Mouse (Mus musculus) neural tube, embryonic 14.5 days (tissue): ENCODE measurements around the gene Clstn1. TPM values are rescaled to one million over a fixed set of nuclear protein-coding genes. Genes with fewer than 3 reads are reported as not detected.
A peak's percentile ranks its signal among the peaks of the same experiment; 100 is the strongest.
"Not testable (repeated sequence)": the region's sequence is repeated elsewhere in the genome, so short reads cannot be mapped to it uniquely, and the experiment has no call there.

Source experiments
- ATAC-seq: fragments of 200-750 bp; cut with Nextera tagmentation; 2 replicates; pipeline ENCODE4 v1.8.0; 2017; ENCODE audit warnings: low read depth, mild to moderate bottlenecking, moderate TSS enrichment, moderate library complexity
- H3K27ac ChIP-seq: fragments of 300-500 bp; sonication (generic); 2 replicates; pipeline ENCODE4 v1.5.1; 2014; ENCODE audit warnings: low read depth, mild to moderate bottlenecking, control low read depth, low read length, moderate library complexity, mixed read lengths
- H3K27me3 ChIP-seq: fragments of 300-500 bp; sonication (generic); 2 replicates; pipeline ENCODE4 v1.6.1; 2014; ENCODE audit warnings: low read length; ENCODE audit not compliant: control insufficient read depth, insufficient read depth
- H3K36me3 ChIP-seq: fragments of 300-500 bp; sonication (generic); 2 replicates; pipeline ENCODE4 v1.6.1; 2014; ENCODE audit warnings: low read length, mixed read lengths; ENCODE audit not compliant: control insufficient read depth, insufficient read depth
- H3K4me1 ChIP-seq: fragments of 300-500 bp; sonication (generic); 2 replicates; pipeline ENCODE4 v1.6.1; 2014; ENCODE audit warnings: low read length; ENCODE audit not compliant: control insufficient read depth, insufficient read depth
- H3K4me2 ChIP-seq: fragments of 300-500 bp; sonication (generic); 2 replicates; pipeline ENCODE4 v1.6.1; 2014; ENCODE audit warnings: mild to moderate bottlenecking, low read depth, low read length, control low read depth
- H3K4me3 ChIP-seq: fragments of 300-500 bp; sonication (generic); 2 replicates; pipeline ENCODE4 v1.5.1; 2014; ENCODE audit warnings: low read depth, low read length, control low read depth, mixed read lengths
- H3K9ac ChIP-seq: fragments of 300-500 bp; sonication (generic); replicated peaks from 2 replicates; pipeline ENCODE4 v1.6.1; 2014; ENCODE audit warnings: low read depth, mild to moderate bottlenecking, control low read depth, low read length, mixed read lengths
- H3K9me3 ChIP-seq: fragments of 300-500 bp; sonication (generic); 2 replicates; pipeline ENCODE4 v1.6.1; 2016; ENCODE audit warnings: low read length; ENCODE audit not compliant: control insufficient read depth
- WGBS: fragments of 180-500 bp; shearing (Covaris S2); extraction: QIAGEN DNeasy Blood & Tissue Kit; methylation state at CpG from one replicate; pipeline ENCODE4 v1.1.7; 2014; 5-methylcytosine and 5-hydroxymethylcytosine counted together
- polyA plus RNA-seq: library from polyadenylated mRNA; unstranded; fragments of >200 nt; fragmentation: Nextera tagmentation; extraction: Ambion mirVana; gene quantifications from 2 replicates; pipeline ENCODE4 v1.2.1, GENCODE M21; 2014

Gene Clstn1
- polyA plus RNA-seq, 1 experiment from 2014 or later = 107 TPM

DNA sequence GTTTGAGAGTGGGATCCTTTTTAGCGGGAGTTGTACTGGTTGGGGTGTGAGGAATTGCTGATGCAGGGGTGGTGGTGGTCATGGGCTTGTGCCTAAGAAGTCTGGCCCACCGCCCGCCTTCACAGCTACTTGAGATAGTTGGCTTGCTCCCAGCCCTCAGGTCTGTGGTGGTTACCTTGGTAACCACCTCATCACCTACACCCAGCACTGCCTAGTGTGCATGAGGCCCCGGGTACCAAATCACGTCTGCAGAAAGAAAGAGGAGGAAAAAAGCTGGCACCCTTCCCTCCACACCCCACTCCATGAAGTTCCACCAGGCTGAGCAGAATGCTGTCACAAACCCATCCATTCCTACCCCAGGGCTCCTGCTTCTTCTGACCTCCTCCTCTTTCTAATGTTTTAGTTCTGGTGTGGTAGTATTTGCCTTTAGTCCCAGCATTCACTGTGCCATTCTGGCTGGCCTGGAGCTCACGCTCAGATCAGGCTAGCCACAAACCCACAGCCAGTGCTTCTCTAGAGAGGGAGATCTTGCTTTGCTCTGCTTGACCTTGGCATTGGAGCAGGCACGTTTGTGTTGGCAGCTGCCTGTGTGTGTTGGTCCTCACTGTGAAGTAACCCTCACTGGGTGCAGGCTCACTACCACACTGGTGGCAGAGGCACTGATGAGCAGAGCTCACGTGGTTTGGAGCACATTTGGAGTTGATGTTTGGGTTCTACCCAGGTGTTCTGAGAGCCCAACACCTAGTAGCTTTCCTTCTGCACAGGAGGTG lies 23.2 kb downstream of the Clstn1 start:
- Histone ChIP-seq H3K4me1 (peaks cover 25% of the 10 kb centered on the region; the same call in 1 of the 2 replicates), H3K9ac (no peak overlapping the region), H3K4me2 (no peak overlapping the region), H3K36me3 (no peaks in the 10 kb centered on the region), H3K27ac (no peak overlapping the region), H3K27me3 (no peaks in the 10 kb centered on the region), H3K9me3 (0 out of 2 replicates have a peak, but pooled peaks cover 2% of the 10 kb centered on the region), H3K4me3 (no peak overlapping the region)
- 58% methylated on average over 8 of the region's 8 CpGs for WGBS
- ATAC-seq = 0 out of 2 replicates have a peak, but pooled peaks have one; percentile 36

DNA sequence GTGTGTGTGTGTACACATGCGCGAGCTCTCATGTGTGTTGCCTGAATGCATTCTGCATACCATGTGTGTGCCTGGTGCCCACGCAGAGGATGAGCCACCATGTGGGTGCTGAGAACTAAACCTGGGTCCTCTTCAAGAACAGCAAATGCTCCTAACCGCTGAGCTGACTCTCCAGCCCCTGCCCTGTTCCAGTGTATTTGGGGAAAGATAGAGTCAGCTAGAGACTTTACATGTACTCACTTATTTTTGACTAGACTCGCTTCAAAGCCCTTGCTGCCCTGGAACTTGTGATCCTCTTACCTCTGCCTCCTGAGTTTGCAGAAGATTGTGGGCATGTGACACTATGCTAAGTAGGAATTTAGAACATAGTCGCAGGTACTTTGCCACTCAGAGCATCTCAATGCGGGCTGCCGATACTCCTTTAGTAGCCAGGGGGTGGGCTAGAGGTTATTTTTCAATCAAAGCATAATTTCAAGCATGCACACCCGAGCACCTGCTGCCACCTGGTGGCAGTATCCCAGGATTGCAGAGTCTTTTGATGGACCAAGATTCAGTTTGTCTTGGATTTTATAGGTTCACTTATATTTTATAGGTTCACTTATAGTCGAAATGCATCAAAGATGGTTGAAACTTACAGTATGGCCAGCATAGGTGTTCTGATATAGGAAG lies 25.2 kb downstream of the Clstn1 start:
- WGBS = 51% methylated on average over 10 of the region's 10 CpGs
- Histone ChIP-seq H3K4me2 (no peak overlapping the region), H3K4me3 (no peak overlapping the region), H3K27me3 (no peaks in the 10 kb centered on the region), H3K9ac (no peak overlapping the region), H3K9me3 (0 out of 2 replicates have a peak, but pooled peaks cover 2% of the 10 kb centered on the region), H3K36me3 (peaks cover 3% of the 10 kb centered on the region; the same call in 1 of the 2 replicates), H3K27ac (no peak overlapping the region), H3K4me1 (peaks cover 18% of the 10 kb centered on the region; the same call in 1 of the 2 replicates)
- no peak for ATAC-seq

DNA sequence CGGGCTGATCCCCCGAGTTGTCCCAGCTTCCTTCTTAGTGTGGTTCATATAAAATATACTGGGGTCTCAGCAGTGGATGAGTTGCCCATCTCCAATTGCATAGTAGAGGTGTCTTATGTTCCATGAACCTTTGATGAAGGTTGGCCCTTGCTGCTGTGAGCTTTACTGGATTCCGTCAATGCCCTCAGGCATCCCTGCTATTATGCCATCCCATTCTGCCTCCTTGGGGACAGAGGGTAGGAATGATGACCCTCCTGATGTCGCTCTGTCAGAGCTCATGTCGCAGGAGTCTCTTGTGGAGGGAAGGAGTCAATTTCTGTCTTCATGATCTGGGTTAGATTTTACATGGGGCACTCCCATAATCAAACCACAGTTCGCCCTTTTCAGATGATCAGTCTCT lies 27.2 kb downstream of the Clstn1 start:
- H3K4me2 ChIP-seq, H3K9ac ChIP-seq, H3K9me3 ChIP-seq, ATAC-seq, H3K36me3 ChIP-seq, H3K27me3 ChIP-seq, H3K4me3 ChIP-seq, H3K4me1 ChIP-seq, H3K27ac ChIP-seq: not testable (repeated sequence)
- 63% methylated on average over 6 of the region's 6 CpGs for WGBS

DNA sequence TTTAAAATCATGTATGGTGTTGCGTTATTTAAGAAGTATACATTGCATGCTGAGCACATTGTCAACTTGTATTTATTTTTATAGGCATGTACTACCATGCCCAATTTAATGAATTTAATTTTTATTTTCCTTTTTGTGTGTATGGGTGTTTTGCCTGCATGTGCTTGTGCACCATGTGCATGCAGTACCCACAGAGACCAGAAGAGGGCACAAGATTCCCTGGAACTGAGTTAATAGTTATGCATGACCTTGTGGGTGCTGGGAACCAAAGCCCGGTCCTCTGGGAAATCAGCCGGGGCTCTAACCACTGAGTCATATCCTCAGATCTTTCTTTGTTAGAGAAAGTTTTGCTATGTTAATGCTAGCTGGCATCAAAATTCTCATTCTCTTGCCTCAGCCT lies 28.6 kb downstream of the Clstn1 start:
- H3K36me3 ChIP-seq = peaks cover 3% of the 10 kb centered on the region; the same call in 1 of the 2 replicates
- WGBS = 100% methylated on average over 3 of the region's 3 CpGs
- H3K4me2 ChIP-seq = no peak overlapping the region
- H3K4me1 ChIP-seq = no peaks in the 10 kb centered on the region
- no peak overlapping the region for H3K27ac ChIP-seq
- ATAC-seq = no peak
- no peak overlapping the region for H3K4me3 ChIP-seq
- H3K9ac ChIP-seq = no peak overlapping the region
- H3K27me3 ChIP-seq = no peaks in the 10 kb centered on the region
- 0 out of 2 replicates have a peak, but pooled peaks cover 2% of the 10 kb centered on the region for H3K9me3 ChIP-seq

DNA sequence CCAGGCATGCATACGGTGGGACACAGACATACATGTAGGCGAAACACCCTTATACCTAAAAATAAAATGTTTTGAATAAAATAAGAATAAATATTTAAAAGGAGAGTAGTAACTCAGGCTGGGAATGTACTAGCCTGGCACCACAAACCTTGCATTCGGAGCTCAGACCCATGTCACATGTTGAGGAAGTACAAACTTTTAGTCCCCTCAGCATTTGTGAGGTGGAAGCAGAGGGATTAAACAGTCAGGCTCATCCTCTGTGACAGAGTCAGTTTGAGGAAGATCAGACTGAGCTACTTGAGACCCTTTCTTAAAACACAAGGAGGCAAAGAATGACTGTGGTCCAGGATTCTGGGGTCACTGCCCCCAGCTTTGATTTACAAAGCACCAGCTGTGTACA lies 30.7 kb downstream of the Clstn1 start:
- not testable (repeated sequence) for H3K4me2 ChIP-seq, H3K4me3 ChIP-seq, ATAC-seq, H3K4me1 ChIP-seq, H3K9me3 ChIP-seq, H3K9ac ChIP-seq, H3K36me3 ChIP-seq, H3K27ac ChIP-seq, H3K27me3 ChIP-seq
- 94% methylated on average over 3 of the region's 3 CpGs for WGBS

DNA sequence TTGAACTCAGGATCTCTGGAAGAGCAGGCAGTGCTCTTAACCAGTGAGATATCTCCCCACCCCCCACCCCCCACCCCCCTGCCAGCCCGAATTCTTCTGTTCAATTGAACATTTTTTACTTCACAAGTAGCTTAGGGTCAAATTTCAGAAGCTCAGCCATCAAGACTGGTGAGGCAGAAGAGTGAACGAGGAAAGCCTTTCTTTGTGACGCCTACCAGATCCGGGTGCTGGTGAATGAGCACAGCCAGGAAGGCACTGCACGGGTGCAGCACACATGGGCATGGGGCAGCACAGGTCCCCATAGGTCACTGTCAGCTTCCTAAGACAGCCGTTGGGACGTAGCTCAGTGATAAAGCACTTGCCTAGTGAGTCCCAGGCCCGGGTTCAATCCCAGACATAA lies 33.7 kb downstream of the Clstn1 start:
- Histone ChIP-seq H3K27me3 (no peaks in the 10 kb centered on the region), H3K36me3 (peaks cover 3% of the 10 kb centered on the region; the same call in 1 of the 2 replicates), H3K4me3 (no peak overlapping the region), H3K4me2 (no peak overlapping the region), H3K4me1 (no peaks in the 10 kb centered on the region), H3K9me3 (no peaks in the 10 kb centered on the region), H3K27ac (no peak overlapping the region), H3K9ac (no peak overlapping the region)
- WGBS = 30% methylated on average over 8 of the region's 8 CpGs
- ATAC-seq = no peak

DNA sequence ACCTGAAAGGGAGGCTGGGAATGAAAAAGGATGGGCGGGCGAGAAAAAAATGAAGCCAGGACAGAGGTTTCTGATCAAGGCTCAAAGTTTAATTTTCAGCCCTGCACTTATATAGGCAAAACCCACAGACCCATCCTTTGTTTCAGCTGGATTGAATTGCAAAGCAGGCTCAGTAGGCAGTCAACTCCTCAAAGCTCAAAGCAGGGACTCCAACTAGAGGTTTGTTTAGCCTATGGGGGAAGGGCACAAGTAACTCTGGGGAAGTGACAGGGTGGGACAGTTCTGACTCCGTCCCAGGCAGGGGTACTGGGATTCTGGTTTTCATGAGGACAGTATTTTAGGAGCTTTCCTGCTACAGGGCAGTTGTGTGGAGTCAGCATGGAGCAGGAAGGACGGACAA lies 35.0 kb downstream of the Clstn1 start:
- Histone ChIP-seq H3K9ac (no peak overlapping the region), H3K4me1 (no peaks in the 10 kb centered on the region), H3K4me2 (no peak overlapping the region), H3K9me3 (no peaks in the 10 kb centered on the region), H3K27ac (no peak overlapping the region), H3K36me3 (peaks cover 3% of the 10 kb centered on the region; the same call in 1 of the 2 replicates), H3K27me3 (no peaks in the 10 kb centered on the region), H3K4me3 (no peak overlapping the region)
- no peak for ATAC-seq
- WGBS = 60% methylated on average over 4 of the region's 4 CpGs

DNA sequence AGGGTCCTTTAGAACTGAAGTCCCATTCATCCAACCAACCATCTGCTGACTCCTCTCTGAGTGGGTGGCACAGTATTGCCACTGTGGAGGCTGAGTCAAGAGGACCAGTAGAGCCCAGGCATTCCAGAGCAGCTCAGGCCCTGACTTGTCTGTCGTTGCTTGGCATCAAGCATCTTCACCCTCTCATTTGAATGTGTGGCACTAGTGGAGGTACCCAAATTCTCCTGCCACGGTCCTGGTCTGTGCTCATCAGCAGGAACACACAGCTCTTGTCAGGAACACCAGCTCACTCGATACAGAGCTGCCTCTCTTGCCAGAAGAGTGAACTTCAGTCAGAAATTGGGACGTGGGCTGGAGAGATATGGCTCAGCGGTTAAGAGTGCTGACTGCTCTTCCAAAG lies 37.4 kb downstream of the Clstn1 start:
- Histone ChIP-seq H3K27ac (no peak overlapping the region), H3K4me1 (no peaks in the 10 kb centered on the region), H3K27me3 (no peaks in the 10 kb centered on the region), H3K4me3 (no peak overlapping the region), H3K36me3 (no peaks in the 10 kb centered on the region), H3K9me3 (no peaks in the 10 kb centered on the region), H3K4me2 (no peak overlapping the region), H3K9ac (no peak overlapping the region)
- 92% methylated on average over 5 of the region's 5 CpGs for WGBS
- no peak for ATAC-seq

DNA sequence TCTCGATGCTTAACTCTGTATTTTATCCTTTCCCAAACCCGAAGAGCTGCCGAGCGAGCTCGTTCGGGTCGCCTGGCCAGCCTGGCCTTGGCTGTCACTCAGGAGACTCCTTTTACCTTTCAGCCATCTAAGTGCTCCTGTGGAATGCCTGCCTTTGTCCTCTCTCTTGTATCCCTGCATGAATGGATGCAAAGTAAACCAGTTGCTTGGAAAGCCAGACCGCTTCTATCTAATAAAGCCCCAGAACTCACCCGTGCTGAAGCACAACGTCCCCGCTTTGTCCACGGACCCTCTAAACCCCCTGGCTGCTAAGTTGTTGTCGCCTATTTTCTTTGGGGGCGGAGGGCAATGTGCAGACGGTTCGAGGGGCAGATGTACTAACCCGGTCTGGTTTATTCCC lies 40.5 kb downstream of the Clstn1 start:
- H3K4me3 ChIP-seq = no peak overlapping the region
- ATAC-seq = no peak
- H3K27me3 ChIP-seq = no peaks in the 10 kb centered on the region
- no peak overlapping the region for H3K9ac ChIP-seq
- H3K4me1 ChIP-seq = no peaks in the 10 kb centered on the region
- 49% methylated on average over 17 of the region's 17 CpGs for WGBS
- H3K4me2 ChIP-seq = no peak overlapping the region
- H3K36me3 ChIP-seq = peaks cover 13% of the 10 kb centered on the region
- H3K27ac ChIP-seq = no peak overlapping the region
- H3K9me3 ChIP-seq = no peaks in the 10 kb centered on the region
